Comparison of ENCODE assay signal across 11 mouse cellular contexts in the genomic region with DNA sequence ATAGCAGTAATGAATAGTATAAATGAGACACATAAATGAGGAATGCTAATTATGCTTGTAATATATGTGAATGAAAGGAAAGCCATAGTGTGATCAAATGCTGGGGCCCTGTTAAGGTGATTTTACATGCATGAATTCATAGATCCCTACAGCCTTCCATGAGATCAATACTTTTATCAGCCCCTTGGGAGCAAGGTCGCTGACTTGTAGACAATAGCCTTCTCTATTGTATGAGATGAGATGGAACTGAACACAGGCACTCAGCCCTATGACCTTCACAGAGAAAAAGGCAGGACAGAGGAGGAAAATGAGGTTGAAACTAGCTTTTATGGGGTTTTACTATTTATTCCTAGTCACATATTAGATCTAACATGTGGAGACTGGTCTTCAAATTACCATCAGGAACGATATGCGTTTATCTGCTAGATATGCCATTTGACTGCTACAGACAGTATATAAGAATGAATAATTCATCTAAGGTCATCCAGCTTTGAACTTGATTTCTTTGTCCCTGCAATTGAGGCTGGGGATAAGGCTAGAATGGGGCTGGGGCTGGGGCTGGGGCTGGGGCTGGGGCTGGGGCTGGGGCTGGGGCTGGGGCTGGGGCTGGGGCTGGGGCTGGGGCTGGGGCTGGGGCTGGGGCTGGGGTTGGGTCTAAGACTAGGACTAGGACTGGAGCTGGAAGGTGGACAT.
"Had no signal": no experiment of that assay in that cellular context is flagged by ENCODE, and none has a peak within 500 bp of the region (broad histone marks: within the 10 kb centered on the region; RNA-seq: fewer than 3 reads in every experiment).

No protein-coding gene starts in this region.

- H3K9ac ChIP-seq: kidney, embryonic 15.5 days; limb, embryonic 13.5 days; liver, embryonic 14.5 days; neural tube, embryonic 12.5 days had no signal

- DNase-seq: kidney, adult 2 months; kidney, postnatal 14 days; left cerebral cortex, postnatal 4 days; lung, adult 18-20 months; right cerebral cortex, postnatal 25 days; thymus, postnatal 36 days had no signal

- H3K27me3 ChIP-seq: kidney, embryonic 15.5 days; limb, embryonic 13.5 days; neural tube, embryonic 12.5 days had no signal

- H3K9me3 ChIP-seq: kidney, embryonic 15.5 days; limb, embryonic 13.5 days; neural tube, embryonic 12.5 days had no signal

- H3K4me3 ChIP-seq: kidney, embryonic 15.5 days; limb, embryonic 13.5 days; neural tube, embryonic 12.5 days had no signal

- H3K4me2 ChIP-seq: kidney, embryonic 15.5 days; limb, embryonic 13.5 days; neural tube, embryonic 12.5 days had no signal

- H3K4me1 ChIP-seq: kidney, embryonic 15.5 days; limb, embryonic 13.5 days had no signal

- H3K27ac ChIP-seq: kidney, embryonic 15.5 days; limb, embryonic 13.5 days; liver, embryonic 14.5 days; neural tube, embryonic 12.5 days had no signal

- ATAC-seq: intestine, embryonic 16.5 days had no signal

- H3K36me3 ChIP-seq: kidney, embryonic 15.5 days; limb, embryonic 13.5 days; neural tube, embryonic 12.5 days had no signal
